Mouse (Mus musculus) liver, postnatal 0 days (tissue): ENCODE data around the gene Zfp799. TPM values are rescaled to one million over a fixed set of nuclear protein-coding genes. Genes with fewer than 3 reads are reported as not detected.
A peak's percentile ranks its signal among the peaks of the same experiment; 100 is the strongest.

Source experiments
- ATAC-seq: fragments of 200-750 bp; cut with Nextera tagmentation; 2 replicates; pipeline ENCODE4 v1.8.0; 2017; ENCODE audit warnings: mild to moderate bottlenecking, moderate library complexity
- DNase-seq: peaks from one replicate; pipeline ENCODE4 v3.0.0-alpha.2; 2016
- H3K27ac ChIP-seq: fragments of 300-500 bp; sonication (generic); 2 replicates; pipeline ENCODE4 v1.5.1; 2014; ENCODE audit warnings: antibody characterized with exemption, moderate library complexity, mild to moderate bottlenecking, low read depth
- H3K27me3 ChIP-seq: fragments of 300-500 bp; sonication (generic); 2 replicates; pipeline ENCODE4 v1.6.1; 2014; ENCODE audit warnings: low read length, control low read depth, mixed read lengths; ENCODE audit not compliant: insufficient read depth
- H3K36me3 ChIP-seq: fragments of 300-500 bp; sonication (generic); replicated peaks from 2 replicates; pipeline ENCODE4 v1.6.1; 2014; ENCODE audit warnings: mild to moderate bottlenecking, control low read depth, low read length, moderate library complexity, mixed read lengths; ENCODE audit not compliant: insufficient read depth
- H3K4me1 ChIP-seq: fragments of 300-500 bp; sonication (generic); 2 replicates; pipeline ENCODE4 v1.6.1; 2014; ENCODE audit warnings: antibody characterized with exemption, mild to moderate bottlenecking, control low read depth; ENCODE audit not compliant: insufficient read depth
- H3K4me2 ChIP-seq: fragments of 300-500 bp; sonication (generic); 2 replicates; pipeline ENCODE4 v1.6.1; 2014; ENCODE audit warnings: low read depth, mild to moderate bottlenecking, low read length, moderate library complexity, mixed read lengths
- H3K4me3 ChIP-seq: fragments of 300-500 bp; sonication (generic); 2 replicates; pipeline ENCODE4 v1.5.1; 2014; ENCODE audit warnings: low read depth, low read length
- H3K9ac ChIP-seq: fragments of 300-500 bp; sonication (generic); replicated peaks from 2 replicates; pipeline ENCODE4 v1.6.1; 2014; ENCODE audit warnings: mild to moderate bottlenecking, moderate library complexity
- H3K9me3 ChIP-seq: fragments of 300-500 bp; sonication (generic); 2 replicates; pipeline ENCODE4 v1.6.1; 2016; ENCODE audit warnings: mild to moderate bottlenecking, control low read depth, low read length, mixed read lengths
- CTCF ChIP-seq: sonication (generic); IDR thresholded peaks from 2 replicates; pipeline ENCODE4 v1.5.1; 2016; ENCODE audit warnings: antibody characterized with exemption, low read depth
- EP300 ChIP-seq: IDR thresholded peaks from 2 replicates; pipeline ENCODE4 v1.6.1; 2016; ENCODE audit warnings: antibody characterized with exemption, low read depth, mild to moderate bottlenecking
- WGBS: fragments of 180-500 bp; shearing (Covaris S2); extraction: QIAGEN DNeasy Blood & Tissue Kit; methylation state at CpG from one replicate; pipeline ENCODE4 v1.1.7; 2014; ENCODE audit not compliant: insufficient replicate concordance; 5-methylcytosine and 5-hydroxymethylcytosine counted together
- polyA plus RNA-seq: library from polyadenylated mRNA; unstranded; fragments of >200 nt; fragmentation: Nextera tagmentation; extraction: Ambion mirVana; gene quantifications from 2 replicates; pipeline ENCODE4 v1.2.1, GENCODE M21; 2015

Gene Zfp799
- polyA plus RNA-seq, 1 experiment from 2014 or later: 2.0 TPM

DNA sequence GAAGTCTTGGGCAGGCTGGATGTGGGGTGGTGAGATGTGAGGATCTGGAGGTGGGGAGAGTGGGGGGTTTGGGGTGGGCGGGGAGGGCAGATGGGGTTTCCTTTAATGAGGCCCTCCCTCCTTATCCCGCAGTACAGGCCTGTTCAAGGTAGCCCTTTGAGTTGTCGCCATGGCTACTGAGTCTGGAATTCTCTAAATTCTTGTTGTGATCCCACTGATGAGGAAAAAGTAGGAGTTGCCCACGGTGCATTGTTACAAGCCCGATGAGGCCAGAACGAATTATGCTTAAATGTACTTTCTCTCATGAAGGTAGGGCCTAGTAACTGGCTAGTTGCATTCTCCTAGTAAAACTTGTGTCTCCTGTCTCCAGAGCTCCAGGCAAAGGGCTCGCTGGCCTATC is 21.5 kb upstream of the Zfp799 start:
- H3K4me2 ChIP-seq: no peak overlapping the region
- H3K4me1 ChIP-seq: no peaks in the 10 kb centered on the region
- H3K4me3 ChIP-seq: no peak overlapping the region
- no peak overlapping the region for H3K9ac ChIP-seq
- no peaks in the 10 kb centered on the region for H3K9me3 ChIP-seq
- DNase-seq: no peak
- ATAC-seq: no peak
- no peak overlapping the region for H3K27ac ChIP-seq
- TF ChIP-seq EP300 (no peak), CTCF (no peak)
- no peaks in the 10 kb centered on the region for H3K36me3 ChIP-seq
- H3K27me3 ChIP-seq: no peaks in the 10 kb centered on the region
- WGBS: 73% methylated on average over 7 of the region's 7 CpGs

DNA sequence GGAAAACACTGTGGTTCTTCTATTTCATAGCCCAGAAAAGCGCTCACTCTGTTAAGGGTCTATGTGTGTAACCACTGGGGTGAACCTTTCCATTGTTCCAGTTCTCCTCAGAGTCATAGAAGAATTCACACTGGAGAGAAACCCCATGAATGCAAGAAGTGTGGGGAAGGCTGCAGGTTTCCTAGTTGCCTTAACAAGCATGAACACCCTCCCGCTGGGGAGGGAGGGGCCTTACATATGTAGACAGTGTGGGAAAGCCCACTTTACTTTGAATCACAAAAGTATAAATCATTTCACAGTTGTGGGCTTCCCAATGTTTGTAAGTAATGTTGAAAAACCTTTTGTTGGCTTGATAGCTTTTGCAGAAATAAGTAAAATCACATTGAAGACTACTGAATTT is 11.3 kb upstream of the Zfp799 start:
- no peak for ATAC-seq
- no peaks in the 10 kb centered on the region for H3K4me1 ChIP-seq
- WGBS: 77% methylated on average over 2 of the region's 2 CpGs
- H3K36me3 ChIP-seq: no peaks in the 10 kb centered on the region
- H3K27me3 ChIP-seq: no peaks in the 10 kb centered on the region
- no peak overlapping the region for H3K4me3 ChIP-seq
- no peak for DNase-seq
- no peak overlapping the region for H3K27ac ChIP-seq
- no peak overlapping the region for H3K4me2 ChIP-seq
- no peaks in the 10 kb centered on the region for H3K9me3 ChIP-seq
- TF ChIP-seq EP300 (no peak), CTCF (no peak)
- no peak overlapping the region for H3K9ac ChIP-seq

DNA sequence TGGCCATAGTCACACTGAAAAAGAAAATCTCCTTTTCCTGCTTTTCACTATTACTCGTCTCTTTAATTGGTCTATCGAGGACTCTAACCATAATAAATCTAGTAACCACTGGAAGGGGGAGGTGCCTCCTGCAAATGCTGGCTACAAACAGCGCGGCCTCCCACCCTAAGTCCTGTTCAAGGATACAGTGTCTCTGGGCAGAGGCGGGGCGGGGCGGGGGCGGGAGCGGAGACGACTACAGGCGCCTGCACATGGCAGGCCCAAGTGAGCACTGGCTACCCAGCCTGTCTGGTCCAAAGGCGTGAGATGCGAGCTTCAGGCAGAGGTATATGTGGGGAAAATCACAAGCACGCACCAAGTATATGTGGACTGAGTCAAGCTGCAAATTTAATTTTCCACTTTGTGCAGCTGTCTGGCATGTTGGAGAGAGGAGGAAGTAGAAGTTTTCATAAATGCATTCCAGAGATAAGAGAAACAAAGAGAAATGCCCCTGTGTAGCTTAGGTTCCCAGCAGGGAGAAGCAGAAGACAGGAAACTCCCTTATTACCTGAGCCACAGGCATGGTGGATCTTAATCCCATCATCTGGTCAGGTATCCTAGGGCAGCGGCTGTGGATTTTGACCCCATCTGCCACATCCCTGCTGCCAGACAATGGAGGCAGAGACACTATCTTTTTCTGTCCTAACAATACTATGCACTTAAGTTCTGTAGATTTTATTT is 9.2 kb upstream of the Zfp799 start:
- no peak for DNase-seq
- WGBS: 50% methylated on average over 15 of the region's 15 CpGs

DNA sequence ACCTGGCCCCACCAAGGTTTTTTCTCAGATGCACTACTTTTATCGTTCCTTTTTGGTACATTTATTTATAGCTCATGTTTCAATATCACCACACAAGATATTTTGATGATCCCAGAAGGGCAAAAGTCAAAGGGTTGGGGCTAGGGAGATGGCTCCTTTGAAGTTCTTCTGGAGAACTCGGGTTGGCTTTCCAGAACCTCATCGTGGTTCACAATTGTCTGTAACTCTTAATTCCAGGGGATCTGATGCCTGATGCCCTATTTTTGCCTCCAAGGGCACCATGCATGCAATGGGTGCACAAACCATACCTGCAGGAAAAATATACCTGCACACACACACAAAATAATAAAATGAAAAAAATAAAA is 339 bp upstream of the Zfp799 start:
- Histone ChIP-seq H3K4me3 (peak overlapping the region; percentile 73), H3K4me1 (peaks cover 5% of the 10 kb centered on the region; the same call in 1 of the 2 replicates), H3K4me2 (peak overlapping the region; percentile 81), H3K27ac (no peak overlapping the region), H3K9ac (no peak overlapping the region), H3K27me3 (no peaks in the 10 kb centered on the region), H3K36me3 (peaks cover 5% of the 10 kb centered on the region; the same call in 1 of the 2 replicates), H3K9me3 (no peaks in the 10 kb centered on the region)
- DNase-seq (no peak), ATAC-seq (no peak)
- WGBS: 30% methylated on average over 3 of the region's 3 CpGs
- TF ChIP-seq EP300 (no peak), CTCF (no peak)

More for the DNA sequence above, 9.2 kb upstream of the Zfp799 start:
- H3K4me1 ChIP-seq: no peaks in the 10 kb centered on the region
- H3K27ac ChIP-seq: no peak overlapping the region
- H3K36me3 ChIP-seq: no peaks in the 10 kb centered on the region
- TF ChIP-seq CTCF (no peak), EP300 (no peak)
- no peak for ATAC-seq
- H3K9me3 ChIP-seq: no peaks in the 10 kb centered on the region
- H3K9ac ChIP-seq: no peak overlapping the region
- H3K4me3 ChIP-seq: no peak overlapping the region
- no peaks in the 10 kb centered on the region for H3K27me3 ChIP-seq
- H3K4me2 ChIP-seq: no peak overlapping the region

DNA sequence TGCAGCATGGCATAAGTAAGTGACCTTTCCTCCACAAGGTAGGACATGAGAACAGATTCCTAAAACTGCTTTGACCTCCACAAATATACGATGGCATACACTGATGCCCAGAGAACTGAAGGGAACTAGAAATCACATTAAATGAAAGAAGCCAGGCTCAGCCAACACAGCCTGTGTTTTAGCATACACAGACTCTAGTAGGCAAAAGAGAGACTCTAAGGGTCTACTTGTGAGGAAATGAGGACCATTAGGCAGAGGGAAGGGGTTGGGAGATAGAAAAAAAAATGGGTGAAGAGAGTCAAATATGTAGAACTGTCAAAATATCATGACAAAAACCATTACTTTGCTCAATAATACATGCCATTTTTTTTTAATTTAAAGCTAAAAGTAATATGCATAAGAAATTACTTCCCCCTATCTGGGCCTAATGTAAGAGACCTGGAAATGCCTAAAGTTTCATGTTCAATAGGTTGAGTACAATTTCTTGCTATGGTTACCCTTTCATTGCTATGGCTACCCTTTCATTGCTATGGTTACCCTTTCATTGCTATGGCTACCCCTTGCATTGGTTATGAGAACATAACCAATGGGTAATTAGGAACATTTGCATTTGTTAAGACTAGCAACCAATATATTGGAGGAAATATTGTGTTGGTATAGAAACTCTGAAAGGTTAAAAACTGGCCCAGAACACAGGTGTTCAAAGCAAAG is 13.8 kb downstream of the Zfp799 start:
- 94% methylated on average over 1 of the region's 1 CpGs for WGBS
- Histone ChIP-seq H3K4me3 (no peak overlapping the region), H3K9ac (no peak overlapping the region), H3K27me3 (no peaks in the 10 kb centered on the region), H3K27ac (no peak overlapping the region), H3K4me1 (no peaks in the 10 kb centered on the region), H3K36me3 (peaks cover 19% of the 10 kb centered on the region), H3K4me2 (no peak overlapping the region), H3K9me3 (no peaks in the 10 kb centered on the region)
- DNase-seq (no peak), ATAC-seq (no peak)
- TF ChIP-seq CTCF: no peak
- no peak for TF ChIP-seq EP300

DNA sequence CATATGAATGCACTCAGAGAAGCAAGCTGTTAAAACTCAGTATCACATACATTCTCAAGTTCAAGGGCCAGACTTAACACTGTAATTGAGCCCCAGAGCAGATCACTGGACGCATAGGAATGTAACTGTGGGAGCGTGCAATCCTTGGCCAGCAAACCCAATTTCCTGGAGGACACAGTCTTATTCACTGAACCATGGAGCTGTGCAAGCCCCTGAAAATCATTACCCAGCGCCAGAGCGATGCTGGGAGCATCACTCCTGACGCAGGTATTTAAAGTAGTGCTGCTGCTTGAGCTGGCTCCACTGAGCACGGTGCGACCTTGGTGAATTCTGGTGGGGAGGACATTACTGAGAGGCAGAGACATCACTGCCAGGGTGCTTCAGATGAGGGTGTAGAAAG is 15.9 kb downstream of the Zfp799 start:
- Histone ChIP-seq H3K9me3 (no peaks in the 10 kb centered on the region), H3K36me3 (peaks cover 2% of the 10 kb centered on the region; the same call in 1 of the 2 replicates), H3K4me3 (no peak overlapping the region), H3K27ac (no peak overlapping the region), H3K4me1 (no peaks in the 10 kb centered on the region), H3K27me3 (no peaks in the 10 kb centered on the region), H3K4me2 (no peak overlapping the region), H3K9ac (no peak overlapping the region)
- TF ChIP-seq CTCF (no peak), EP300 (no peak)
- 74% methylated on average over 7 of the region's 7 CpGs for WGBS
- no peak for ATAC-seq
- DNase-seq: no peak
